Mouse (Mus musculus) forebrain, embryonic 10.5 days (tissue): ENCODE results near the gene Mettl16. TPM values are rescaled to one million over a fixed set of nuclear protein-coding genes. Genes with fewer than 3 reads are reported as not detected.
A peak's percentile ranks its signal among the peaks of the same experiment; 100 is the strongest.

Experiments used
- DNase-seq: peaks from one replicate; pipeline ENCODE4 v3.0.0-alpha.2; 2017; ENCODE audit warnings: low spot score; ENCODE audit errors: extremely low spot score
- H3K27ac ChIP-seq: fragments of 300-500 bp; sonication (generic); 2 replicates; pipeline ENCODE4 v1.5.1; 2016; ENCODE audit warnings: mild to moderate bottlenecking
- H3K27me3 ChIP-seq: fragments of 300-500 bp; sonication (generic); 2 replicates; pipeline ENCODE4 v1.6.1; 2016; ENCODE audit warnings: mild to moderate bottlenecking; ENCODE audit not compliant: poor library complexity, severe bottlenecking
- H3K36me3 ChIP-seq: fragments of 300-500 bp; sonication (generic); replicated peaks from 2 replicates; pipeline ENCODE4 v1.6.1; 2016; ENCODE audit warnings: mild to moderate bottlenecking, moderate library complexity
- H3K4me1 ChIP-seq: fragments of 300-500 bp; sonication (generic); 2 replicates; pipeline ENCODE4 v1.6.1; 2016
- H3K4me3 ChIP-seq: fragments of 300-500 bp; sonication (generic); 2 replicates; pipeline ENCODE4 v1.5.1; 2016; ENCODE audit warnings: mild to moderate bottlenecking, moderate library complexity
- H3K9me3 ChIP-seq: fragments of 300-500 bp; sonication (generic); 2 replicates; pipeline ENCODE4 v1.6.1; 2016; ENCODE audit warnings: mild to moderate bottlenecking, moderate library complexity
- WGBS: fragments of 180-500 bp; shearing (Covaris S2); methylation state at CpG from one replicate; pipeline ENCODE4 v1.1.7; 2016; 5-methylcytosine and 5-hydroxymethylcytosine counted together
- polyA plus RNA-seq: library from polyadenylated mRNA; unstranded; fragments of >200 nt; fragmentation: Nextera tagmentation; extraction: Ambion mirVana; gene quantifications from 2 replicates; pipeline ENCODE4 v1.2.1, GENCODE M21; 2016

The Mettl16 gene
- 71.6 and 73.4 TPM in 2 replicates for polyA plus RNA-seq

DNA sequence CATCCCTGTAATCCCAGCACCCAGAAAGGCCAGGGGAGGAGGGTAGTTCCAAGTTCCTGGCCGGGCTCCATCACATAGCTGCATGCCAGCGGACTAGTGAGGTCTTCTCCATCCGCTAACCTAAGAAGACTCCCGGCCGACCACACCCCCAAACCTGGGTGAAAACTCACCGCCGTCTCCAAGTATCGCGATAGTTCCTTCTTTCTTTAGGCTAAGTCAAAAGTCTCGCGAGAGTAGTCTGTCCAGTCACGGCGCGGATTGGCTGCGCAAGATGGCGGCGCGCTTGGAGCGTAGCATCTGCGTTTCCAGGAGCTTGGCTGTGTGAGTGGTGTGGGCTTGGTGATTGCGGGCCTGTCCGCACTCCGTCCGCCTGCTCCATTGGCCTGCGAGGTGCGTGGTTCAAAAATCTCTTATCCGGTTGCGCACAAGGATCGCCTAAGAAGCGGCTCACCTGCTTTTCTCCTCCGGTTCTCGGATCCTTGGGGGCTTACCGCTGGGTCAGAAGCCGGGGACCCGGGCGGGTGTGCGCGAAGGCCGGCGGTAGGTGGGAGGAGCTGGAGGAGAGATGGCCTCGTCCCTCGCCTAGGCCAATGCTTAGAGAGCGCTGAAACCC, at the start of gene Mettl16:
Mettl16 (plus strand) TSS at position 236 of the 613 bp plus-strand sequence.
- Histone ChIP-seq H3K9me3 (no peaks in the 10 kb centered on the region), H3K27me3 (no peaks in the 10 kb centered on the region), H3K27ac (peak within 1 kb of the TSS; percentile 96), H3K4me3 (peak within 1 kb of the TSS; percentile 75), H3K36me3 (peaks cover 29% of the 10 kb centered on the region), H3K4me1 (peaks cover 19% of the 10 kb centered on the region)
- under 1% methylated on average over 43 of the region's 43 CpGs for WGBS
- DNase-seq = peak; percentile 94

DNA sequence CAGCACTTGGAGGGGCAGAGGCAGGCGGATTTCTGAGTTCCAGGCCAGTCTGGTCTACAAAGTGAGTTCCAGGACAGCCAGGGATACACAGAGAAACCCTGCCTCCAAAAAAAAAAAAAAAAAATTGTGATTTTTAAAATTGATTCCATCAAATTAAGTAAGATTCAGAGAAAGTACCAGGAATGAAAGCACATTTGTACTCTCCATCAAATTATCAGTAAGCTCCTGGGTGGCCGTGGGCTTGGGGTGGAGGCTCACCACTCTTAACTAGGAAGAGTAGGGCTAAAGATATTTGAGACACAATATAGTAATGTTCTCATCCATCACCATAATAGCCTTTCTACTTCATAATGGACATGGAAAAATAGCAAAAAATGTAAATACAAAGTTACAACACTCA, 49.5 kb upstream of the Mettl16 start:
- no peak for DNase-seq
- whole genome bisulfite sequencing = 88% methylated on average over 2 of the region's 2 CpGs
- H3K4me3 ChIP-seq = peak overlapping the region; percentile 99; the same call in 1 of the 2 replicates

DNA sequence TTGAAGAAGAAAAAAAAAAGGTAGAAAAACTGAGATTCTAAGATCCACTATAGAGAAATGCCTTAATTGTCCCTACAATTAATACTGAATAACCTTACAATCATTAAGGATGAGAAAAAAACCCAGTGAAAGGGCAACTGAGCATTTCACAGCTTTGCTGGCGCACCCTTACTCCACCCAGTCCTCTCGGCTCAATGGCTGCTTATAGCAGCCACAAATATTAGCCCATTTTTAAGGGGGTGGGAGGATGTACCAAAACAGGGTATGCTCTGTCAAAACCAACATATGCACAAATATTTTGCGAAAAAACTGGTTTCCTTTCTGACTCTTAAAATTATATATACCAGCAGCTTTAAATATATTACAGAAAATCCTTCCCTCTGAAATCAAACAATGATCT, 48.7 kb upstream of the Mettl16 start:
- Histone ChIP-seq H3K36me3 (0 out of 2 replicates have a peak, but pooled peaks cover 2% of the 10 kb centered on the region), H3K4me1 (peaks cover 38% of the 10 kb centered on the region), H3K27me3 (no peaks in the 10 kb centered on the region), H3K4me3 (peak overlapping the region; percentile 99), H3K9me3 (no peaks in the 10 kb centered on the region), H3K27ac (no peak overlapping the region)
- 69% methylated on average over 3 of the region's 3 CpGs for WGBS
- DNase-seq = no peak

More for the DNA sequence above, 49.5 kb upstream of the Mettl16 start:
- no peak overlapping the region for H3K27ac ChIP-seq
- H3K27me3 ChIP-seq = no peaks in the 10 kb centered on the region
- no peaks in the 10 kb centered on the region for H3K9me3 ChIP-seq
- H3K4me1 ChIP-seq = peaks cover 38% of the 10 kb centered on the region
- peaks cover 8% of the 10 kb centered on the region for H3K36me3 ChIP-seq

GRCm38 (mm10) chr11:74723357-74724234, 47.0 kb upstream of the Mettl16 start:
- Histone ChIP-seq H3K4me1 (peaks cover 38% of the 10 kb centered on the region), H3K27me3 (no peaks in the 10 kb centered on the region), H3K4me3 (peak overlapping the region; percentile 99), H3K9me3 (no peaks in the 10 kb centered on the region), H3K36me3 (0 out of 2 replicates have a peak, but pooled peaks cover 2% of the 10 kb centered on the region), H3K27ac (peak overlapping the region; percentile 99)
- under 1% methylated on average over 46 of the region's 75 CpGs for WGBS
- peak; percentile 87 for DNase-seq

GRCm38 (mm10) chr11:74724235-74724791, 46.3 kb upstream of the Mettl16 start, which contains the start of gene Pafah1b1:
Gene Pafah1b1, minus strand, starts transcription at chr11:74724670.
- DNase-seq = peak; percentile 97
- no peaks in the 10 kb centered on the region for H3K9me3 ChIP-seq
- H3K27me3 ChIP-seq = no peaks in the 10 kb centered on the region
- peak within 1 kb of the TSS; percentile 99 for H3K27ac ChIP-seq
- H3K4me1 ChIP-seq = peaks cover 38% of the 10 kb centered on the region
- WGBS = 0% methylated on average over 44 of the region's 56 CpGs
- 0 out of 2 replicates have a peak, but pooled peaks cover 2% of the 10 kb centered on the region for H3K36me3 ChIP-seq
- peak within 1 kb of the TSS; percentile 99 for H3K4me3 ChIP-seq

DNA sequence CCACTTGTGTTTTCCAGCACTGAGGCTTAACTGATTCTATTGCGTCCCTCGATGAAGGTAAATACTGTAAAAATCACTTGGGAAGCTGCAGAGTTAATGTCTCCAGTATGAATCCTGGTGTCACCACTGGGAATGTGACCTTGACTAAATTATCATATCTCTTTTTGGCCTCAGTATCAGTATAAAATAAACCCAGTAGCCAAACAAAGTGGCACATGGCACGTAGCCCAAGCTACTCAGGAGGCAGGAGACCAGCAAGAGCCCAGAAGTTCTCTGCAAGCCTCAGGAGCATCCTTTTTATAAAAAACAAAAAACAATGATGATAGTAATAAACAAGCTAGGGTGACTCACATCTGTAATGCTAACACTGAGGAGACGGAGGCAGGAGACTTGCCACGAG, 45.4 kb upstream of the Mettl16 start:
- Histone ChIP-seq H3K27me3 (no peaks in the 10 kb centered on the region), H3K27ac (peak overlapping the region; percentile 99), H3K4me1 (peaks cover 36% of the 10 kb centered on the region), H3K4me3 (peak overlapping the region; percentile 99; the same call in 1 of the 2 replicates), H3K9me3 (no peaks in the 10 kb centered on the region), H3K36me3 (0 out of 2 replicates have a peak, but pooled peaks cover 2% of the 10 kb centered on the region)
- DNase-seq = no peak
- WGBS = 77% methylated on average over 5 of the region's 5 CpGs

GRCm38 (mm10) chr11:74734917-74735316, 35.7 kb upstream of the Mettl16 start:
- H3K36me3 ChIP-seq = no peaks in the 10 kb centered on the region
- H3K27me3 ChIP-seq = no peaks in the 10 kb centered on the region
- H3K27ac ChIP-seq = peak overlapping the region; percentile 13; the same call in 1 of the 2 replicates
- DNase-seq = no peak
- no peak overlapping the region for H3K4me3 ChIP-seq
- H3K9me3 ChIP-seq = no peaks in the 10 kb centered on the region
- 13% methylated on average over 7 of the region's 7 CpGs for WGBS
- peaks cover 11% of the 10 kb centered on the region for H3K4me1 ChIP-seq

DNA sequence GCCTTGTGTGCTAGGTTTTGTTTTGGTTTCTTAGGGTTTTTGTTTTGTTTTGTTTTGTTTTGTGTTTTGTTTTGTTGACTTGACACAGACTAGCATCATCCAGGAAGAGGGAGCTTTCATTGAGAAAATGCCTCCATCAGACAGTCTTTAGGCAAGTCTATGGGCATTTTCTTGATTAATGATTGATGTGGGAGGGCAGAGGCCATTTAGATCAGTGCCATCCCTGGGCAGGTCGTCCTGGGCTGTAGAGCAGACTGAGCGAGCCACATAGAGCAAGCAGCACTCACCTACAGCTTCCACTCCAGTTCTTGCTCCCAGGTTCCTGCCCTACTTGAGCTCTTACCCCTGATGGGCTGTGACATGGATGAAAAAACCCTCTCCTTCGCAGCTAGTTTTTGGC, 32.8 kb upstream of the Mettl16 start:
- 68% methylated on average over 3 of the region's 3 CpGs for WGBS

DNA sequence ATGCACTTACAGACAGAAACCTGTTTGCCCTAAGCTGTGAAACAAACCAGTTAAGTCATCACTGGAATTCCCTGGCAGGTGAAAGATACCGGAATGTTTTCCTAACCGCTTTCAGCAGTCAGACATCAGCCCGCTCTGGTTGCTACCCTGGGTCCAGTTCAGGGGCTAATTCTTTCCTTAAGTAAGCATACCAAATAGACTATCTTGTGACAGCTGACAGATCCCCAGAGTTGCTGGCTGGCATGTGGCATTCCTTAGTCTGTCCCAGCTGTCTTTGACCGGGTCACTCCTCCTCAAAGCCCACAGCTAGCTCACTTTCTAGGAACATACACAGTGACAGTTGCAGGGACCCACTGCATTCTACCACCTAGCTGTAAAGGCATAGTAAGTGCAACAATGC, 22.6 kb upstream of the Mettl16 start:
- Histone ChIP-seq H3K36me3 (no peaks in the 10 kb centered on the region), H3K27me3 (no peaks in the 10 kb centered on the region), H3K4me1 (peaks cover 21% of the 10 kb centered on the region), H3K4me3 (no peak overlapping the region), H3K27ac (no peak overlapping the region), H3K9me3 (no peaks in the 10 kb centered on the region)
- WGBS = 68% methylated on average over 4 of the region's 4 CpGs
- DNase-seq = no peak

More for the DNA sequence above, 32.8 kb upstream of the Mettl16 start:
- no peak overlapping the region for H3K27ac ChIP-seq
- H3K4me1 ChIP-seq = peaks cover 11% of the 10 kb centered on the region
- DNase-seq = no peak
- no peak overlapping the region for H3K4me3 ChIP-seq
- no peaks in the 10 kb centered on the region for H3K27me3 ChIP-seq
- H3K9me3 ChIP-seq = no peaks in the 10 kb centered on the region
- no peaks in the 10 kb centered on the region for H3K36me3 ChIP-seq

DNA sequence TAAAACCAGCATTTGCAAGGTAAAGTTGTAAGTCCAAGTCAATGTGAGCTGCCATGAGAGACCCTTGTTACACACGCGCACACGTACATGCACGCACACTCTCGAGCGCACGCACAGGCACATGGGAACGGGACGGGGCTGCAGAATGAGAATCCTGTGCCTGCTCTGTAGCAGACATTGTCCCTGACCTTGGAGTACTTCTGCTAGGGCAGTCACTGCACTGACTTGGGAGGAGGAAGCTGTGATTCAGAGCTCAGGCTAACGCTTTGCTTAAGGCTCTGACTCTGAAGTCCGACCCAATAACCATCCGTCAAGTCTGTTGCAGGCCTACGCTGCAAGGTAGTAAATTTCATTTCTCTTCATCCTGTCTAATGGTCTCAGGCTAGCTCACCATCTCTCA, 21.4 kb upstream of the Mettl16 start:
- no peaks in the 10 kb centered on the region for H3K36me3 ChIP-seq
- 93% methylated on average over 13 of the region's 13 CpGs for WGBS

GRCm38 (mm10) chr11:74750662-74751351, 19.8 kb upstream of the Mettl16 start:
- 88% methylated on average over 7 of the region's 7 CpGs for WGBS
- Histone ChIP-seq H3K4me1 (peaks cover 22% of the 10 kb centered on the region), H3K36me3 (no peaks in the 10 kb centered on the region), H3K4me3 (no peak overlapping the region), H3K27me3 (no peaks in the 10 kb centered on the region), H3K27ac (peak overlapping the region; percentile 83), H3K9me3 (no peaks in the 10 kb centered on the region)
- DNase-seq = no peak

More for the DNA sequence above, 21.4 kb upstream of the Mettl16 start:
- H3K4me3 ChIP-seq = no peak overlapping the region
- H3K27me3 ChIP-seq = no peaks in the 10 kb centered on the region
- H3K27ac ChIP-seq = no peak overlapping the region
- no peak for DNase-seq
- peaks cover 22% of the 10 kb centered on the region for H3K4me1 ChIP-seq
- no peaks in the 10 kb centered on the region for H3K9me3 ChIP-seq
